Mouse (Mus musculus) mouse trophoblast stem cell (cell line): ENCODE results near the gene Ppm1m.

Experiments used
- in situ Hi-C, 2 experiments: fragments of 300-500 bp; cut with MseI, MboI; formaldehyde crosslinking; loops; 2 replicates in 1 of 2; 3 replicates in 1 of 2; pipeline ENCODE4 v1.15.1; 2025

Gene Ppm1m

DNA sequence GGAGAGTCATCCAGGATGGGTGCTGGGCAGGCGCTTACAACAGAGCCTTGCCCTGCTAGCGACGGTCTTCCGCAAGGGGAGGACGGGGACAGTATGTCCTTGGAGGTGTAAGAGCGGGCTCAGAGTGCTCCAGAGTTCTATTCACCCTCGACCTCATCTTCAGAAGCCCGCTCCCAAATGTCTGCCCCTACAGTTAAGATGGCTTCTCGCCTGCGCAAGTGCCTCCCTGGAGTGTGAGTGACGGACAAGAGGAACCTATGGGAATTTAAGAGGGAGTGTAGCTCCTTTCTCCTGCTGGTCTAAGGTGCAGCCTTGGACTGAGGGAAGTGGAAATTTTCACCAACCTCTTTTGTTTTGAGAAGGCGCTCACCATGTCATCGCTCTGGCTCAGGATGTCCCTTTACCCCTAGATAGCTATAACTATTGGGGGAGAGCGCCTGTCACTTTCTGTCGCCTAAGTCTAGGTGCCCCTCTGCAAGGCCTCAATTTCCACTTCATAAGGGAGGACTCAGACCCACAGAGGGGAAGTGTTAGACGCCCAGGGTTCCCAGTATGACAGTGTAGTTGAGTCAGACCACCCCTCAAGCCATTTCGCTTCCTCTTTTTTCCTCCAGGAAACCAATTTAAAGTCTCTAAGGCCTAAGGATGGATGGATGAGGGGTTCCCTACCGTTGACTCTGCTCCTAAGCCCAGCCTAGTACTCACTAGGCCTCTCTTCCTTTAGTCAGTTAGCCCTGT lies at the start of gene Ppm1m:
Gene Ppm1m, minus strand, starts transcription at position 212 of the 738 bp plus-strand sequence.
- in situ Hi-C loops, result no loop called here

DNA sequence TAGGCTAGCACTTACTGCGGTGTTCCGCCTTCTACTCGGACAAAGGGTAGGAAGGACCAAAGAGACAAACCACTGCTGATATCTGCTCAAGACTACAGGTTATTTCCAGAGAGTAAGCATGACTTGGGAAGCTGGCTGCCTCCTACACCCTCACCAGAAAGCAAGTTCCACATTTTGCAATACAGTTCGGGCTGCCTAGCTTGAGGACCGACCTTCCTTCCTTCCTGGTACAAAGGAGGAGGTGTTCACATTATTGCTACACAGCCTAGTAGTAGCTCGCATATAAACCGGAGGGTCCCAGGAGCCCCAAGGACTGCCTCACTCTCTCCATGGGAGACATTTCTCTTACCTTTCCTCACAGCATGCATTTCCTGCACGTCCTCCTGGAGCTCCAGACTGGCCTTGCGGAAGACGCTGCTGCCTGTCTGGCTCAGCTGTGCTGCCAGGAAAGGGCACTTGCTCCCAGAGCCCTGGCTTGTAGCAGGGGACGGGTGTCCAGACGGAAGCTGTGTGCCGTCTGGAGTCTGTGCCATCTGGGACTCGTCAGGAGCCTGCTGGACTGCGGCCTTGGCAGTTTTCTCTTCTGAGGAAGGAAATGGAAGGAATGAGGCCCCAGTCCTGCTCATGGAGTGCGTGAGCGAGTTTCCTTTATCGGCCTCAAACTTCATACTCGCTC lies 43.4 kb upstream of the Ppm1m start:
- in situ Hi-C loops, result no loop called here

DNA sequence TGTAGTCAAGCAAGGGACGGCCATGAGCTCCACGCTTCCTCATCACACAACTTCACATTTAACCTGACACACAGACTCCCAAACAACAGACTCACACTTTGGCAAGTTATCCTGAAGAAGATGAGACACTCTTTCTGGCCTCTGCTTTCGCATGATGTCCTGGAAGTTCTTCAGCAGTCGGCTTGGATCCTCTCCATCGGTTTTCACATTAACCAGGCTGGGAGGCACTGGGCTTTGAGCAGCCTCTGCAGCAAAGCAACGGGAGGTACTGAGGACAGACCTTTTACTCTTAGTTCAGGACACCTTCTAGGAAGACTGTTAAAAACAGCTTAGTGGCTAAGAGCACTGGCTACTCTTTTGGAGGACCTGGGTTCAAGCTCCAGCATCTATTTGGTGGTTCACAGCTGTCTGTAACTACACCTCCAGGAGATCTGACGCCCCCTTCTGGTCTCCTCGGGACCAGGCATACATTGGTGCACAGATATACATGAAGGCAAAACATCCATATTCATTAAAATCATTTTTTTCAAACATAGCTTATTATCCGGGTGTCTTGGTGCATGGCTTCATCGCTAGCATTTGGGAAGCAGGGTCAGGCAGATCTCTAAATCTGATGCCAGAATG lies 42.1 kb upstream of the Ppm1m start:
- in situ Hi-C loops, result no loop called here

DNA sequence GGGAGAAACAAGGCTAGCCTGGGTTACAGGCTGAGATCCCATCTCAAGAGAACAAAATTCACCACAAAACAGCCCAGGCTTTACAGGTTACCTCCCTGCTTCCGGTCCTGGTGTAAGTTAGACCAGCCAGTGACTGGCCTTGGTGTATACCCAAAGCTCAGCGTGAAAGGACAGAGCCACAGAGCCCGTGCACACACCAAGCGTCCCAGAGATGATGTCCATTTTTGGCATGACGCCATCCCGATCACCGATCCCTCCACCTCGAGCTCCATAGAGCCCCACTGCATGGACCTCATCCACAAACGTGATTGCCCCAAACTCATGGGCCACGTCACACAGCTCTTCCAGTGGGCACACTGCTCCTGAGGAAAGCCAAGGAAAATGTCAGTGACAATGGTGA lies 38.3 kb upstream of the Ppm1m start:
- in situ Hi-C loops, result no loop called here

DNA sequence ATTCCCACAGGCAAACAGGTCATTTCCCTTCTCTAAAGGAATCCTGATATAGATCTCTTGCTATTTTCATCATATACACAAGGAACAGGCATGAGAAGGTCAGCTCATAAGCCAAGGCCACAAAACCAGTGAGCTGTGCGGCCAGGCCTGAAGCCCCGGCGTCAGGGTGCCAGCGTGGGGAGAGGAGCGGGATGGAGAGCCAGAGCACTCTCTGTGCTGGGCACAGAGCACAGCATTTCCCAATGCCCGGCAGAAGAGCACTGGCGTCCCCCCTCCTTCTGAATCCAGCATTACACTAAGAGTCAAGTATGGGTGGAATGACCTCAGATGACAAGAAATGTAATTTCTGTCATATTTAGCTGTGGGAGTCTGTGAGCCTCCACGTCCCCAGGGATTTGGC lies 37.9 kb upstream of the Ppm1m start:
- in situ Hi-C loops, result no loop called here

DNA sequence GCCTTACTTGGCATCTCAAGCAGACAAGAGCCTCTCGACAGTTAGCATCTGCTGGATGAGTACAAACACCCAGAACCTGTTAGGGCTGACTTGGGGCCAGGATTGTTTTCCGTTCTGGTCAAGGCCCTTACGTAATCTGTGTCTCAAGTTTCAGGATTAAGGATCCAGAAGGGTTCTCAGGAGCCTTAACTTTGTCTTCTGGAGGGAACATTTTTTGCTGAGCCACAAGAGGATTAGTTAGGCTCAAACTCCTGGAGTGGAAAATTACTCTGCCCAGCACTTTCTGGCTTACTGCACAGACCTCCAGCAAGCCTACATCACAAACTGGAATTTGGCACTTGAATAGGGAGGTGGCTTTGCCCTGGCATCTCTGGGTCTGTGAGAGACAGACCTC lies 37.3 kb upstream of the Ppm1m start:
- in situ Hi-C loops, result no loop called here

DNA sequence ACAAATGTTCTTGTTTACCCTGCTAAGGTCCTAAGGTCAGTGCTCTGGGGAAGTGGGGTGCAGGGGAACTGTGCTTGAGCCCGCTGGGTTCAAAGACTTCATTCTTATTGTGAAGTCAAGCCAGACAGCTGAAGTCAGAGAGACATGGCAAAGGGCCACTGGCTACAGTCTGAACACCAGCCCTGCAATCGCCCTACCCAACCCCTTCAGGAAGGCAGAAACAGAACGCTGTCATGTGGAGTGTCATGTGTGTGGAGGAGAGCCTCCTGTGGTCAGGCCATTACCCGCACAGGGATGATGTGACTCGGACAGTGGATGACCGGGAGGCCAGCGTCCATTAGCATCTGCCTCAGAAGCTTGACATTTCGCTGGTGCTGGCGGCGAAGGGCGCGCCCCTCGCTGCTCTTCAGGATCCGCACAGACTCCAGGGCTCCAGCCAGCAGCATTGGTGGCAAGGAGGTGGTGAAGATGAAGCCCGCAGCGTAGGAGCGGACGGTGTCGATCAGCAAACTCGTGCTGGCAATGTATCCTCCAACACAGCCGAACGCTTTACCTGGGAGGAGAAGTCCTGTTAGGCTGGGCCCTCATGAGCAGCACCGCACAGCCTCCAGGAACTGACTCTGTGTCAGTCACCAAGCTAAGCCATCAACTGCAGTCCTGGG lies 36.7 kb upstream of the Ppm1m start:
- in situ Hi-C loops, result no loop called here

DNA sequence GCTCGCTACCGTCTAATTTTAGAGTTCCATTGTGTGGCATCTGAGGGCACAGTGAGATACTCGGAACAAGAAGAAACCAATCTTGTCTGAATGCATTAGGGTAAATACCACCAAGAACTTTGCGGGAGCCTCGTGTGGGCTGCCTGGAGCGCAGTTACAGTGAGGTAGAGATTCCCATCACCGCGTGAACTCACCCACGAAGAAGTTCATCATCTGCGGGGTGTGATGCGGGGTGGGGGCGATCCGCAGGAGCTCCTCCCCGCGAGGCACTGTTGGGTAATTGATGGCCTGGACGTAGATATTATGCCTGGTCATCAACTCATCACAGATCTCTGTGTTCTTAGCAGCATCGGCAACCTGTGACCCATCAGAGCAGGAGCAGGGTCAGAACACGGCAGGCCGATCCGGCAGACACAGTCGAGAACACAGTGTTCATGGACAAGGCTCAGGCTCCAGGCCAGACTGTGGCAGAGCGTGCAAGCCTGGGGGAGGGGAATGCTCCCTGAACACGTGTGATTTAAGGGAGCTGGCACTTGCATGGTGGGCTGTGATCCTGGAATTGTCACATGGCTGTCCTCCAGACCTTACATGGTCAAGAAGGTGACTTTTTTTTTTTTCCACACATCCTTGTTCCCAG lies 35.8 kb upstream of the Ppm1m start:
- in situ Hi-C loops, result no loop called here

DNA sequence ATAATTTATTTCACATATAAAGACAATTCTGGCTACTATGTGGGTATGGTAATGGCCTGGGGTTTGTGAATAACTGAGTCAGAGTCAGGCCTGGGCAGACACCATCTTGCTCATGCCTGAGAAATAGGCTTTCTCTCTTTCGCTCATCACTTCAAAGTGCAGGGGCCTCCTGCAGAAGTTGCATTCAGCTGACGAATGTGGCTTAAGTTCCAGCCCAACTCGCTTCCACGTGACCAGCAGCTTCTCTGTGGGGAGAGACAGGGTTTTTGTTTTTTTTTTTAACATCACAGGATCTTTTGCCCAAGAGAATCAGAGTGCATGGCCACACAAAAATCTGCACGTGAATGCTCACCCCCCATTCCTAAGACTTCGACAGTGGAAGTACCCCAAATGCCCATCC lies 34.4 kb upstream of the Ppm1m start:
- in situ Hi-C loops, result no loop called here

DNA sequence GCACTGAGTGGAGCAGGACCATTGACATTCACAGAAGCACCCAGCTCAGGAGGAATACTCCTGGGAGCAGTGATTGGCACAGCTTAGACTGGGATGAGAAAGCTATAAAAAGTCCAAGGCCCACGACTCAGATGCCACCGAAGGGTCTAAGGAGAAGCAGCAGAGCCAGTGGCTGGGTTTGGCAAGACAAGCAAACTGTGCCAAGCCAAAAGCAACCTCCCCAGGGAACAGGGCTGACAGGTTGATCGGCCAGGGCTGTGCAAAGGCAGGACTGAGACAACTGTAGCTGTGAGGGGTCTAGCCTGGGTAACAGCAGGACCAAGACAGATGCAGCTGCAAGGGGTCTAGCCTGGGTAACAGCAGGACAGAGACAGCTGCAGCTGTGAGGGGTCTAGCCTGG lies 33.4 kb upstream of the Ppm1m start:
- in situ Hi-C loops, result no loop called here

DNA sequence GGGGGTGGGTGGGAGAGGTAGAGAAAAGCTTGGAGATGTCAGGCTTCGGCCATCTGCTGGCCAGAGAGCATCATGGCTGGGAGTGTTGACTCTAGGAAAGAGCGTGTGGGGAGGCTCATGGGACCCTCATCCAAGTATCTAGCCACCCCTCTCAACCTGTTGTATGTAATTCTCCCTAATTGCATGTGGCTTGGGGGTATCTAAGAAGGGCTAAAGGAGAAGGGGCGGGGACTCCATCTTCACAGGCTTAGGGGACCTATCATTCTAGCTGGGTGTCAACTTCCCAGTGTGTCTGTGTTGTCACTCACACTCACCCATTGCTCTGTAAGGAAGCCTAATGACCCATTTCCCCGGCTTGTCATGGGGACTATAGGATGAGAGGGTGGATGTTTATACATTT lies 32.3 kb upstream of the Ppm1m start:
- in situ Hi-C loops, result no loop called here

DNA sequence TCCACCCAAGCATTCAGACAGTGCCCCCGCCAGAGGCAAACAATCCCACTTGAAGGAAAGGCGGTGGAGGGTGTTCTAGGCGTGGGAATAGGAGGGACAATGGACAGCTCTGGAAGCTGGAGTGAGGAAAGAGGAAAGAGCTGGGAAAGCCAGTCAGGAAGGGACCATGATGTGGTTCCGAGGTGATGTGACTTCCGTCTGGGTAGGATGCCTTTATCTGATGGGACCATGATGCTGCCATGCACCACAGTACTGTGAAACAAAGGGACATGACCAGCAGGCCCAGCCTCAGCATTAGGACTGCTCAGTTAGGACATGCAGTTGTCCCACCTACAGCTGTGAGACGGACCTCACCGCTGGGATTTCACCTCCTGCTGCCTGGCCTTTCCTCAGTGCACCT lies 31.7 kb upstream of the Ppm1m start:
- in situ Hi-C loops, result no loop called here

DNA sequence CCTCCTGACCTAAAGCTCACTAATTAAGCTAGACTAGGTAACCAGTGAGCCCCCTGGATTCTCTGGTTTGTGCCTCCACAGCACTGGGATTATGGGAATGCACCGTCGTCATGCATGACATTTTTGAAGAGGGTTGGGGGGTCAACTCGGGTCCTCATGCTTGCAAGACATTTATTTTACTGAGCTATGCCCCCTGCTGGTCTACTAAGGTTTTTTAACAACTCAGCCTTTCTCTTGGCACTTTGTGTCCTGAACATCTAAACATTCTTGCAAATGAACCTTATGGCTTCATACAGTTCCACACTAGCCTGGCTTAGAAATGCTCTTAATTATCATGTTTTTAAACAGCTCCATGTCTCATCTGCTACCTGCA lies 31.2 kb upstream of the Ppm1m start:
- in situ Hi-C loops, result no loop called here

DNA sequence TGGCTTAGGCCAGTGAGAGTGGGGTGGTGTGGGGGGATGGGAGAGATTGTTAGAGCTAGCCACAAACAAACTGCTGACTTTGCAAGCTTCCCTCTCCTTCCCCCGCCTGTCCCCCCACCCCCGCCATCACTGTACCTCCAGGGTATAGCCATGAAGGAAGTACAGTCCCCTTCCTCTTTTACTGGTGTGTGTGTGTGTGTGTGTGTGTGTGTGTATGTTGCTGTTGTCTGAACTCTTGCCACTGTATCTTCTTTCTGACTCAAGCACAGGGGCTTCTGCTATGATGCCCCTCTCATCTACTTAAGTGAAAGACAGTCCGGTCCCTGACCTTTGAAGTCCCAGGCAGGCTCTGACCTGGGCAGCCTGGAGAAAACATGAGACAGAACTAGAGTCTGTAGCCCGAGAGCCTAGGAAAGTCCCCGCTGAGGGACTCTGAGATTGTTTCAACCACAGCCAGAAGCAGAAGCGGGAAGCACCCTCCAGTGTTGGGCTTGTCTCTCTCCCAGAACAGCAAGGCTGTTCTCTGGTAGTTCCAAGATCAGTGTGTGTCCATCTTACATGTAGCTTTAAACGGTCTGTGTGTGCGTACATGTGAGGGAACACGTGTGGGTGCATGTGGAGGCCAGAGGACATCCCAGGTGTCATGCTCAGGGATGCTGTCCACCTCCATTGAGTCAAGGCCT lies 30.6 kb upstream of the Ppm1m start:
- in situ Hi-C loops, result no loop called here

DNA sequence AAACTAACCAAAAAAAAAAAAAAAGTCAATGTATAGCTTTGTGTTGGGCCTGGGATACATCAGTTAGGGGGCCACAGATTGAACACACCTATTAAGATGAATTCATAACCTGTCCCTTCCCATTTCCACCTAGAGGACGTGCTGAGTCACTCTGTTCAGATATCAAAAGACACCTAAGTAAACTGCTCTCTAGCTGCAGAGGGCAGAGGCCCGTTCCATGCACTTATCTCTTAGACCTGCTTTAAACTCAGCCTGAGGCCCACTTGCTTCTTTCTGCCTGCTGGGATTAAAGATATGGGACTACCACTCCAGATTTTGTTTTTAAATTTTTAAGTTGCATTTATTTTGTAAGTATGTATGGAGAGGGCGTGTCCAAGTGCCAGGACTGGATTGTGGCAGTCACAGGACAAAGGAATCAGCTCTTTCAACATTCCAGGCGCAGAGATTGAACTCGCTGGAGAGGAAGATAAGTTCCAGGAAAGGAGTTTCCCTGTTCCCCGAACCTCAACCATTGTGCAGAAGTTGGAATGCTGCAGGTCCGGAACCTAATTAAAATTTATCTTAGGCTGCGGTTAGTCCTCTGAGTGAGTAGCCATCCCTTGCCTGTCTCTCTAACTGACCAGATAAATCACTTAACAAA lies 28.4 kb upstream of the Ppm1m start:
- in situ Hi-C loops, result no loop called here

DNA sequence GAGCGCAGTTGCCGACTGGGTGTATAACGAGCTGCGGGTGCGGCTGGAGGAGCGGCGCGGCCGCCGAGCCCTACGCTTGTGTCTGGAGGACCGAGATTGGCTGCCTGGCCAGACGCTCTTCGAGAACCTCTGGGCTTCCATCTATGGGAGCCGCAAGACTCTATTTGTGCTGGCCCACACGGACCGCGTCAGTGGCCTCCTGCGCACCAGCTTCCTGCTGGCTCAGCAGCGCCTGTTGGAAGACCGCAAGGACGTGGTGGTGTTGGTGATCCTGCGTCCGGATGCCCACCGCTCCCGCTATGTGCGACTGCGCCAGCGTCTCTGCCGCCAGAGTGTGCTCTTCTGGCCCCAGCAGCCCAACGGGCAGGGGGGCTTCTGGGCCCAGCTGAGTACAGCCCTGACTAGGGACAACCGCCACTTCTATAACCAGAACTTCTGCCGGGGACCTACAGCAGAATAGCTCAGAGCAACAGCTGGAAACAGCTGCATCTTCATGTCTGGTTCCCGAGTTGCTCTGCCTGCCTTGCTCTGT lies 26.7 kb upstream of the Ppm1m start:
- in situ Hi-C loops, result no loop called here

DNA sequence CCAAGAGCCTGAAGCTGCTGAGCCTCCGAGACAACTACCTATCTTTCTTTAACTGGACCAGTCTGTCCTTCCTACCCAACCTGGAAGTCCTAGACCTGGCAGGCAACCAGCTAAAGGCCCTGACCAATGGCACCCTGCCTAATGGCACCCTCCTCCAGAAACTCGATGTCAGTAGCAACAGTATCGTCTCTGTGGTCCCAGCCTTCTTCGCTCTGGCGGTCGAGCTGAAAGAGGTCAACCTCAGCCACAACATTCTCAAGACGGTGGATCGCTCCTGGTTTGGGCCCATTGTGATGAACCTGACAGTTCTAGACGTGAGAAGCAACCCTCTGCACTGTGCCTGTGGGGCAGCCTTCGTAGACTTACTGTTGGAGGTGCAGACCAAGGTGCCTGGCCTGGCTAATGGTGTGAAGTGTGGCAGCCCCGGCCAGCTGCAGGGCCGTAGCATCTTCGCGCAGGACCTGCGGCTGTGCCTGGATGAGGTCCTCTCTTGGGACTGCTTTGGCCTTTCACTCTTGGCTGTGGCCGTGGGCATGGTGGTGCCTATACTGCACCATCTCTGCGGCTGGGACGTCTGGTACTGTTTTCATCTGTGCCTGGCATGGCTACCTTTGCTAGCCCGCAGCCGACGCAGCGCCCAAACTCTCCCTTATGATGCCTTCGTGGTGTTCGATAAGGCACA lies 26.1 kb upstream of the Ppm1m start:
- in situ Hi-C loops, result no loop called here

DNA sequence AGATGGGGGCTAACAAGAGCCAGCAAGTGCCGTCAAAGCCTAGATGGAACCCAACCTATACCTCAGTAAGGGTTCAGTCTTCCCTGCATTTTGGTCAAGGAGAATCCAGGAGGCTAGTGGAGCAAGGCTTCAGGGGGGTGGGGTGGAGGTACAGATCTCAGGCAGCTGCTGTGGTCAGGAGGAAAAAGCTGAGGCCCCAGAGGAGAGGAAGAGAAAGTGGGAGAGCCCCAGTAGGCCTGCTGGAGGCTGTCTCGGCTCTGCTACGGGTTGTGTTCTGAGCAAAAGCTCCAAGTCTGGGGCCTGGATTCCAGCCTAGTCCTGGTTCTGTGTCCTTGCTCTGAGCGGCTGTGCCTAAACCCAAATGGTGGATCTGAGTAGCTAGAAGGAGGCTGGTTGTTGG lies 23.4 kb upstream of the Ppm1m start:
- in situ Hi-C loops, result no loop called here

DNA sequence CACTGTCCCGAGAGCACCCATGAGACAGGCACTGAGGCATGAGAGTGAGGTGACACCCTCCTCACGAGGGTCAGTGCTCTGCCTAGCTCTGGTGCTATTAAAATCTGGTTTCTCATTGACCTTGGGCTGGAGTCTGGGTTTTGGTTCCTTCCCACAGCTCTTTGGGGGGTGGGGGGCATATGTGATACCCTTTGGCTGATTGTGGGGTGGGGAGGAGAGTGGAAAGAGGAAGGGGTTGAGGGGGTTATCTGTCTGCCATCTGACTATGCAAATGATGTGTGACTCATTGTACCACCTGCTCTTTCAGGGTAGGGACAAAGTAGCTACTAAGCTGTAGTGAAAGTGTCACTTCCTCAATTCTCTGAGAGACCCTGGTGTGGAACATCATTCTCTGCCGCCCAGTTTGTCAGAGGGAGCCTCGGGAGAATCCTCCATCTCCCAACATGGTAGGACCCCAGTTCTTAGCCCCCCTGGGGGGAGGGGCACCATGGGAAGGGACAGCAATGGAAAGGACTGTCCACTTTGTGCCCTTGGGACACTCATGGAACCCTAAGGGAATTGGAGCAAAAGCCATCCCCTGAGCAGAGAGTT lies 22.8 kb upstream of the Ppm1m start, which contains the start of gene Tlr9:
Gene Tlr9, plus strand, starts transcription at position 338 of the 591 bp plus-strand sequence.
- in situ Hi-C loops, result no loop called here
